Mouse (Mus musculus): ENCODE results near the gene Ephb1. TPM values are rescaled to one million over a fixed set of nuclear protein-coding genes. Genes with fewer than 3 reads are reported as not detected.

Gene Ephb1
- polyA plus RNA-seq, 1 experiment from 2014 or later: 6.5 TPM

DNA sequence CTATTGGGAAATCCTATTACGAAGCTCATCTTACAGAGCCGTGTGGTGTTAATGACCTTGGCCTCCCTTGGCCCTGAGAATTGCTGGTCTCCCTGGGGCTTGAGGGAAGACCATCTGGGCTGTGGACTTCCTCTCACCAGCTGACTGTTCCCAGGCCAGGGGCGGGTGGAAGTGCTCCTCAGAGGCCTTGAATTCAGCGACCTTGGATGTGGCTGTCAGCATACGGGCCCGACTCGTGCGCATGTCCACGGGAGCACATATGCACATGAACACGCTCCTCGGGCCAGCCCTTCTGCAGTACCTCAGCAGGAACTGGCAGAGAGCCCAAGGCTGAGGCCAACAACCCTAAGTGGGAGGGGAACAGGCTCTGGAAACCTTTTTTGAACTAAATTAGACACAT is 165.1 kb downstream of the Ephb1 start:
- H3K4me2 ChIP-seq (replicated peaks): no peak overlapping the region
- no peaks in the 10 kb centered on the region for H3K36me3 ChIP-seq
- no peaks in the 10 kb centered on the region for H3K27me3 ChIP-seq
- no peak for ATAC-seq (ENCODE audit: insufficient number of reproducible peaks, insufficient read depth, low FRiP score, low TSS enrichment)
- H3K27ac ChIP-seq: no peak overlapping the region
- no peak overlapping the region for H3K9ac ChIP-seq
- H3K4me3 ChIP-seq: no peak overlapping the region
- 62% methylated on average over 11 of the region's 11 CpGs for WGBS
- no peaks in the 10 kb centered on the region for H3K9me3 ChIP-seq
- peaks cover 9% of the 10 kb centered on the region; the same call in 1 of the 2 replicates for H3K4me1 ChIP-seq

DNA sequence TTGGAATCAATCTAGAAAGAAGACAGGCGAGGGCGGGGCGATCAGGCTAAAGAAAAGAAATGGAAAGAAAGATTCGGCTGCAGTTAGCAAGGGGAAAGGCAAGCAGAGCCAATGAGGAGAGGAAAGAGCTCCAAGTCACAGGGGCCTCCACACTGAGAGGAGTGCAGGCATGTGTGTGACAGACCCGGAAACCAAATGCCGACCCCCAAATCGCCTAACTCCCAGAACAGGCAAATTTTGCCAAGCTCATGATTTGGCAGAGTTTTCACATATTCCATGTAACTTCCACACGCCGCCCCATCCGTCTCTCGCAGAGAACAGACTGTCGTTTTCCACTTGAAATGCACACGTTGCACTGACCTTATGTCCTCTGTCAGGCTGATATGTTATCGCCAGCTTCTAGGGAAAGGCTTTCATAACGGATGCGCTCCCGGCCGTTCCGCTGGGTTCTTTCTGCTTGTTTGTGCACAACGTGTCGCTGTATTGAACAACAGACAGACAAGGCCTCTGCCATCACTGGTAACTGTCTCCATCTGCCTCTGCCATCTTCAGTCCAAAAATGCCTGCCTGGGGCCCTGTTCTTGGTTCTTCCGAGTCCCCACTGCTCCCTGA is 170.7 kb downstream of the Ephb1 start:
- no peak overlapping the region for H3K4me3 ChIP-seq
- WGBS: 80% methylated on average over 22 of the region's 22 CpGs
- ATAC-seq (ENCODE audit: insufficient number of reproducible peaks, insufficient read depth, low FRiP score, low TSS enrichment): no peak
- H3K4me2 ChIP-seq (replicated peaks): no peak overlapping the region
- H3K27me3 ChIP-seq: no peaks in the 10 kb centered on the region
- H3K27ac ChIP-seq: no peak overlapping the region
- peaks cover 24% of the 10 kb centered on the region for H3K4me1 ChIP-seq
- no peaks in the 10 kb centered on the region for H3K36me3 ChIP-seq
- no peaks in the 10 kb centered on the region for H3K9me3 ChIP-seq
- no peak overlapping the region for H3K9ac ChIP-seq

DNA sequence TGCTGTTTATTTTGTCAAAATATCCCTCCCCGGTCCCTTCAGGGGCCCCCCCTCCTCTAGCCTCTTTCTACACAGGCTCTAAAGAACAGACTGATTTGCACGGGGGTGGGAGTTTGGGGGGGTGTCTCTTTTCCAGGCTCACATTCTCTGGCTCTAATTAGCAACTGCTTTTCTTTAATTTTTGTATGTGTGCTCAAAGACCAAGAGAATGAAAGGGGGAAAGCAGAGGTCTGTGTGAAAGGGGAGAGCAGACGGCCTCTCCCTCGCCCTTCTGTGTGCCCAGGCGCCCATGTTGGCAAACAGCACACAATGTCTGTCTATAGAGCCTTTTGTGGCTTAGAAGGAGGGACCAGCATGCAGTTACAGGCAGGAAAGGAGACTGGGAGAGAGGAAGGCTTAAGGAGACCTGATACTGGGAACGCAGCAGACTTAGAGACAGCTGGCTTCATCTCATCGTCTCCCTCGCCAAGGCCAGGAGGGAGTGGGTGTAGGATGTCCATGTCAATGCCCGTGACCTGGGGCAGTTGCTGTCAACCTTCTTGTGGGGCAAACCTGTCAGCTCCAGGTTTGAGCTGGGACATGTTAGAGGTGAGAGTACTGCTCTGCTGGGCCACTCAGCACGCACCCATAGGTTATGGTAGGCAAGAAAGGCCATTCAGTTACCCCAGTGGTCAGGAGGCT is 172.5 kb downstream of the Ephb1 start:
- ATAC-seq (ENCODE audit: insufficient number of reproducible peaks, insufficient read depth, low FRiP score, low TSS enrichment): no peak
- Histone ChIP-seq H3K27ac (peak overlapping the region; percentile 60), H3K4me3 (no peak overlapping the region), H3K9ac (no peak overlapping the region), H3K4me2 (replicated peaks) (no peak overlapping the region), H3K9me3 (no peaks in the 10 kb centered on the region), H3K36me3 (no peaks in the 10 kb centered on the region), H3K4me1 (peaks cover 24% of the 10 kb centered on the region), H3K27me3 (no peaks in the 10 kb centered on the region)
- 41% methylated on average over 10 of the region's 10 CpGs for WGBS

DNA sequence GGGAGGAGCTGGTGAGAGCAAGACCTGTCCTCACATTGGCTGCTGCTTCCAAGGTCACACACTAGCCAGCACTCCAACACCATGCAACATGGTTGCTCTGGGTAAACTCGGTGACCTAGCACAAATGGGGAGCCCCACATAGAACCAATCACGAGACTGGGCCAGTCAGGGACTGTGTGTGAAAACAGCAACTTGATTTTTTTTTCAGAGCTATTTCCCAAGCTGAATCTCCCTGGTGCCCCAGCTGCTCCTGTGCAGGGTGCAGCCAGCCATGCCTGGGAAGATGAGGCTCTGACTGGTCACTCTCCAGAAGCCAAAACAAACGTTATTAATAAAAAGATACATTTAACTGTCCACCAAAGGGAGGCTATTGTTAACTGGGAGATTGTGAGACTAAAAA is 173.2 kb downstream of the Ephb1 start:
- Histone ChIP-seq H3K4me1 (peaks cover 24% of the 10 kb centered on the region), H3K36me3 (no peaks in the 10 kb centered on the region), H3K4me3 (no peak overlapping the region), H3K4me2 (replicated peaks) (no peak overlapping the region), H3K9me3 (no peaks in the 10 kb centered on the region), H3K9ac (no peak overlapping the region), H3K27ac (peak overlapping the region; percentile 60), H3K27me3 (no peaks in the 10 kb centered on the region)
- peak; percentile 30; the same call in 1 of the 2 replicates for ATAC-seq (ENCODE audit: insufficient number of reproducible peaks, insufficient read depth, low FRiP score, low TSS enrichment)
- WGBS: 43% methylated on average over 3 of the region's 3 CpGs

DNA sequence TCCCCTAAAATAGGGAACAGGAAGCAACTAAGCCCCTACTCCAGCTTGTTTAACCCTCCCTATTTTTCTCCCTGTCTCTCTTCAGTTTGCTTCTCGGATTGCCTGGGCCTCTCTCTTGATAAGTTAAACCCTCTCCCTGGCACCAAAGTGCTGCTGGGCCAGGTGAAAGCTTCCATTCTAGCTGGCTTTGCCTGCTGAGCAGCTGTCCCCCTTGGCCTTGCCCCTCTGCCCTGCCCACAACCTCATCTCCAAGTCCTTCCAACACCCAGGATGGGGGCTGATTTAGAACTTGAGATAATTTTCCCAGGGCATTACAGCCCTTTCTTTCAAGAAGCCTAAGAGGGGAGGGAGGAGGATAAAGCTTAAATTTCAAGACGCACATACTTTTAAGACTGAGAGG is 174.0 kb downstream of the Ephb1 start:
- no peaks in the 10 kb centered on the region for H3K27me3 ChIP-seq
- H3K4me3 ChIP-seq: no peak overlapping the region
- ATAC-seq (ENCODE audit: insufficient number of reproducible peaks, insufficient read depth, low FRiP score, low TSS enrichment): no peak
- H3K36me3 ChIP-seq: no peaks in the 10 kb centered on the region
- peak overlapping the region; percentile 54 for H3K27ac ChIP-seq
- H3K4me1 ChIP-seq: peaks cover 24% of the 10 kb centered on the region
- 37% methylated on average over 2 of the region's 2 CpGs for WGBS
- H3K4me2 ChIP-seq (replicated peaks): no peak overlapping the region
- no peaks in the 10 kb centered on the region for H3K9me3 ChIP-seq
- no peak overlapping the region for H3K9ac ChIP-seq

DNA sequence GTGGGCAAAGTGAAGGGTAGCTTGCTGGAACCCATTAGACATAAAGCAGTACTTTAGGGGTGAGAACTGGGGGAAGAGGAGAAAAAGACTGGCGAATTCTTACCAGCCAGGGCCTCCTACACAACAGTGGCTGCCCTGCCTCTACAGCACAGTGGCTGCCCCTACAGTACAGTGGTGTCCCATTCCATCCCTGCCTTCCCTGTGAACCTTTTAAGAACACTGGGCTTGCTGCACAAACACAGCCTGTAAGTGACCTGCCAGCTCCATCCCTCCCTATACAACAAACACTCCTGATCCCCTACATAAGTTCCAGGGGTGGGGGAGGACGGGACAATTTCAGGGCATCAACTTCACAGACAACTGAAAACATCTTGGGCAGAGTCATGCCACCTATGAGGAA is 174.4 kb downstream of the Ephb1 start:
- H3K9ac ChIP-seq: no peak overlapping the region
- no peaks in the 10 kb centered on the region for H3K27me3 ChIP-seq
- H3K4me3 ChIP-seq: no peak overlapping the region
- no peaks in the 10 kb centered on the region for H3K9me3 ChIP-seq
- 55% methylated on average over 2 of the region's 2 CpGs for WGBS
- ATAC-seq (ENCODE audit: insufficient number of reproducible peaks, insufficient read depth, low FRiP score, low TSS enrichment): no peak
- H3K4me1 ChIP-seq: peaks cover 24% of the 10 kb centered on the region
- H3K36me3 ChIP-seq: no peaks in the 10 kb centered on the region
- H3K4me2 ChIP-seq (replicated peaks): no peak overlapping the region
- peak overlapping the region; percentile 54 for H3K27ac ChIP-seq

DNA sequence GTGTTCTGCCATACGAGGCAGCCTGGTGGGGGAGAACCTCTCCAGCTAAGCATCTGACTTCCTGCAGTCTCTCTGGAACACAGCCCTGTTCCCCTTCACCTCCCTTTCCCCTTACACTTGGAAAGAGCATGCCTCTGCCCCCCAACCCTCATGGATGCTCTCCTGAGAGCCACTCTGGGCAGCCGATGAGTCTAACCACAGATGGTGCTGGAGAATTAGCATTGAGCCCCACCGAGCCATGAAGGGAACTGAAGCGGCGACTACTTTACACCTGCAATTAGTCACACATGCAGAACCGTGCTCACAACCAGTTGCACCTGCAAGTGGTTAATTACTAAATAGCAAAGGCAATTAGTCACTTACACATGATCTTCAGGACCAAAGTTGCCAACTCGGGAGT is 184.8 kb downstream of the Ephb1 start:
- Histone ChIP-seq H3K27ac (no peak overlapping the region), H3K4me2 (replicated peaks) (no peak overlapping the region), H3K9me3 (no peaks in the 10 kb centered on the region), H3K36me3 (no peaks in the 10 kb centered on the region), H3K9ac (no peak overlapping the region), H3K4me3 (no peak overlapping the region), H3K4me1 (no peaks in the 10 kb centered on the region), H3K27me3 (no peaks in the 10 kb centered on the region)
- ATAC-seq (ENCODE audit: insufficient number of reproducible peaks, insufficient read depth, low FRiP score, low TSS enrichment): no peak
- 72% methylated on average over 7 of the region's 7 CpGs for WGBS

DNA sequence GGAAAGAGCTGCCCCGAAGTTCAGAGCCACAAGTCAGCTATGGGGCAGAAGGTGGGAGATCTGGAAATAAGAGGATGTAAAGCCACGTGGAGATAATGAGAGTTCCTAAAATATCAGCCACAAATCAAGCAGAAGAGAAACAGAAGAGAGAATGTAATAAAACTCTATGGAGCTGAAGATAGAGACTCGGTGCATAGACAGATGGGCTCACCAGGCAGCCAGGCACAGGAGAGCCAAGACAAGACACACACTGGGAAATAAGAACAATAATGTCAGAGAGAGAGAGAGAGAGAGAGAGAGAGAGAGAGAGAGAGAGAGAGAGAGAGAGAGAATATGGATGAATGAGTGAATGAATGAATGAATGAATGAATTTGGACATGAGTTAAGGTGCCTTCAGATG is 198.6 kb downstream of the Ephb1 start:
- Histone ChIP-seq H3K4me1 (no peaks in the 10 kb centered on the region), H3K27ac (no peak overlapping the region), H3K9me3 (no peaks in the 10 kb centered on the region), H3K27me3 (no peaks in the 10 kb centered on the region), H3K4me2 (replicated peaks) (no peak overlapping the region), H3K4me3 (no peak overlapping the region), H3K9ac (no peak overlapping the region), H3K36me3 (no peaks in the 10 kb centered on the region)
- 84% methylated on average over 3 of the region's 3 CpGs for WGBS
- ATAC-seq (ENCODE audit: insufficient number of reproducible peaks, insufficient read depth, low FRiP score, low TSS enrichment): no peak

DNA sequence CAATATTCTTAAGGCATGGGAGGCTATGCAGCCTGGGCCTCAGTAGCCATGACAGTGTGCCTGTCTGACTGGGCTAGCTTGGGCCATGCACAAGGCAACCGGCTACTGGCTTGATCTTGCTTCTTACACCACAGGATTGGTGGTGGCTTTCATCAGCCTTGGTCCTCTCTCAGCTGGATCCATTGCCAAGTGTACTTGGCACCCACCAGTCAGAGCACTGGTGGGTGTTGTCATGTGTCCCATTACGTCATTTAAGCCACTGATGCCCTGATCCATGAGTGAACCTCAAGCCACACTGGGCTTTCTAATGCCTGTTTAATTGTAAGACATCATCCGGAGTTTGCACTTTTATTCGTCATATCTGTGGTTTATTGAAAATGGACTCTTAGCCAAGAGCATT is 215.3 kb downstream of the Ephb1 start:
- no peak for ATAC-seq (ENCODE audit: insufficient number of reproducible peaks, insufficient read depth, low FRiP score, low TSS enrichment)

DNA sequence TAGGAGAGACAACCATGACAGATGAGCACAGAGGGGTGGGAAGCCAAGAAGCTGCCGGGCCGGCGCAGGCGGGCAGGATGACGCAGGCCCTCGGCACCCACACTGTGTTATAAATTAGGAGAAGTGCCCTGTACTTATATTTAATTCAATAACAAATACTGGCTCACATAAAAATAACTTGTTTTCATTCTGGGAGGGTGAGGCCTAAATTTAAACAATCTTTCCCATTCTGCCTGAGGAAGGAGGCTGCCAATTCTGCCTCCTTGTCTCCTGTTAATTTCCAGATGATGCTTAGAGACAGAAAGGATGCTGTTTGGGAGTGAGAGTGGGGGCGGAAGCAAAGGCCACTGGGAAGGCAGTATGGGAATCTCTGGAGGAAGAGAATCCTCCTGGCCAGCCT is 215.8 kb downstream of the Ephb1 start:
- Histone ChIP-seq H3K9me3 (no peaks in the 10 kb centered on the region), H3K36me3 (no peaks in the 10 kb centered on the region), H3K27ac (no peak overlapping the region), H3K4me3 (no peak overlapping the region), H3K9ac (no peak overlapping the region), H3K27me3 (no peaks in the 10 kb centered on the region), H3K4me1 (no peaks in the 10 kb centered on the region), H3K4me2 (replicated peaks) (no peak overlapping the region)
- ATAC-seq (ENCODE audit: insufficient number of reproducible peaks, insufficient read depth, low FRiP score, low TSS enrichment): no peak
- WGBS: 82% methylated on average over 7 of the region's 7 CpGs

More for the DNA sequence above, 215.3 kb downstream of the Ephb1 start:
- H3K9me3 ChIP-seq: no peaks in the 10 kb centered on the region
- 89% methylated on average over 4 of the region's 4 CpGs for WGBS
- no peak overlapping the region for H3K9ac ChIP-seq
- no peak overlapping the region for H3K4me2 ChIP-seq (replicated peaks)
- no peaks in the 10 kb centered on the region for H3K36me3 ChIP-seq
- no peaks in the 10 kb centered on the region for H3K27me3 ChIP-seq
- no peaks in the 10 kb centered on the region for H3K4me1 ChIP-seq
- H3K4me3 ChIP-seq: no peak overlapping the region
- H3K27ac ChIP-seq: no peak overlapping the region

DNA sequence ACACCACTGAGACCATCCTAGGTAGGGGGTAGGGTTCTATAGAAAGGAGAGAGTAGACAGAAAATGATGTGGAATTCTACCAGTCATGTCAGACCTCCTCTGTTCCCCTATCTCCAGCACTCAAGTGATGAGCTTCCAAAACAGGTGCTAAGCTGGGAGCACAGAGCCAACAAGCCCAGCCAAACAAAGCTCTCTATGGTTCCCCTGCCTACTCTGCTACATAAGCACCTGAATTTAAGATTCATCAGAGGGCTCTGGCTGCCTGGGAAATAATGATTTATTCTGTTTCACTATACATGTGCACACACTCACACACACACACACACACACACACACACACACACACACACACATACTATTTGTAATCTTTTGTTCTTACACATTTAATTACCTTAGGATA is 216.3 kb downstream of the Ephb1 start:
- H3K27ac ChIP-seq: no peak overlapping the region
- no peaks in the 10 kb centered on the region for H3K27me3 ChIP-seq
- H3K9me3 ChIP-seq: no peaks in the 10 kb centered on the region
- no peak overlapping the region for H3K9ac ChIP-seq
- no peak overlapping the region for H3K4me2 ChIP-seq (replicated peaks)
- no peak for ATAC-seq (ENCODE audit: insufficient number of reproducible peaks, insufficient read depth, low FRiP score, low TSS enrichment)
- H3K4me3 ChIP-seq: no peak overlapping the region
- H3K4me1 ChIP-seq: no peaks in the 10 kb centered on the region
- H3K36me3 ChIP-seq: no peaks in the 10 kb centered on the region

DNA sequence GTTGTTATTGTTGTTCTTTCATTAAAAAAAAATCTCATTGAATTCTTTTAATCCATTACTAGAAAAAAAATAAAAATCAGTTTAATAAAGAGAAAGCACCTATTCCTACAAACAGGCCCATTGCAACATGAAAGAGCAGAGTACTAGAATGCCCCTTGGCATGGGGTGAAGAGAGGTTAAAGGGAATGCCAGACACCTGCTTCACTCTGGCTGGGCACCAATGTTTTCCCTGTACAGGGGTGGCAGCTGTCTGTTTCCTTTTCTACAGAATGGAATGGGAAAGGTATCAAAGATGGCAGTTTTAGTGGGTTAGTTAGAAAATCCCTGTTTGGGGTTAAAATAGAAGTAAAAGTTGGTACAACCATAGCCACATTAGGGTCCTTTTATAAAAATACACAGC is 224.0 kb downstream of the Ephb1 start:
- H3K27me3 ChIP-seq: no peaks in the 10 kb centered on the region; the same call in 1 of the 2 replicates
- H3K4me3 ChIP-seq: no peak overlapping the region
- no peaks in the 10 kb centered on the region for H3K9me3 ChIP-seq
- H3K27ac ChIP-seq: no peak overlapping the region
- no peaks in the 10 kb centered on the region for H3K36me3 ChIP-seq
- no peak overlapping the region for H3K4me2 ChIP-seq (replicated peaks)
- no peak for ATAC-seq (ENCODE audit: insufficient number of reproducible peaks, insufficient read depth, low FRiP score, low TSS enrichment)
- H3K4me1 ChIP-seq: 0 out of 2 replicates have a peak, but pooled peaks cover 2% of the 10 kb centered on the region
- H3K9ac ChIP-seq: no peak overlapping the region

Measured in embryonic facial prominence, embryonic 12.5 days (tissue).